Mouse (Mus musculus) thymus, adult 2 months (tissue): Measurements from ENCODE around the gene Braf. TPM values are rescaled to one million over a fixed set of nuclear protein-coding genes. Genes with fewer than 3 reads are reported as not detected.
"Not testable (repeated sequence)": the region's sequence is repeated elsewhere in the genome, so short reads cannot be mapped to it uniquely, and the experiment has no call there.

ENCODE experiments used
- DNase-seq: peaks from one replicate; pipeline ENCODE4 v3.0.0; 2021
- H3K27ac ChIP-seq: fragments of 200-500 bp; 2 replicates; pipeline ENCODE4 v1.5.1; 2012; ENCODE audit warnings: low read length, control low read depth; ENCODE audit not compliant: control insufficient read depth, insufficient read depth
- H3K27me3 ChIP-seq: fragments of 200-500 bp; 2 replicates; pipeline ENCODE4 v1.6.1; 2012; ENCODE audit warnings: mild to moderate bottlenecking, low read length, moderate library complexity, mixed read lengths; ENCODE audit not compliant: control insufficient read depth, insufficient read depth
- H3K36me3 ChIP-seq: fragments of 200-500 bp; 2 replicates; pipeline ENCODE4 v1.6.1; 2012; ENCODE audit warnings: mild to moderate bottlenecking, low read length, moderate library complexity; ENCODE audit not compliant: control insufficient read depth, insufficient read depth
- H3K4me1 ChIP-seq: fragments of 200-500 bp; replicated peaks from 2 replicates; pipeline ENCODE4 v1.6.1; 2012; ENCODE audit warnings: low read length; ENCODE audit not compliant: control insufficient read depth, insufficient read depth
- H3K4me3 ChIP-seq: fragments of 200-500 bp; 2 replicates; pipeline ENCODE4 v1.5.1; 2012; ENCODE audit warnings: mild to moderate bottlenecking, low read length, control low read depth, moderate library complexity; ENCODE audit not compliant: control insufficient read depth, insufficient read depth
- CTCF ChIP-seq: fragments of 200-500 bp; IDR thresholded peaks from 2 replicates; pipeline ENCODE4 v1.5.1; 2012; ENCODE audit warnings: mild to moderate bottlenecking, control low read depth, low read length, moderate library complexity, borderline replicate concordance; ENCODE audit not compliant: control insufficient read depth, poor library complexity, insufficient read depth; ENCODE audit errors: extremely low read depth
- POLR2A ChIP-seq: fragments of 200-500 bp; IDR thresholded peaks from 2 replicates; pipeline ENCODE4 v1.6.1; 2012; ENCODE audit warnings: mild to moderate bottlenecking, low read length, control low read depth, moderate library complexity; ENCODE audit not compliant: control insufficient read depth, poor library complexity, insufficient read depth; ENCODE audit errors: extremely low read depth
- WGBS: fragments of 180-500 bp; shearing (Covaris S2); methylation state at CpG from one replicate; pipeline ENCODE4 v1.1.7; 2018; 5-methylcytosine and 5-hydroxymethylcytosine counted together
- polyA plus RNA-seq: library from polyadenylated mRNA; depleted of rRNA; stranded (reverse); fragments of >200 nt; gene quantifications from 2 replicates; pipeline ENCODE4 v1.2.3, GENCODE M21; 2012

The Braf gene
- polyA plus RNA-seq, 1 experiment: 15.5 TPM

DNA sequence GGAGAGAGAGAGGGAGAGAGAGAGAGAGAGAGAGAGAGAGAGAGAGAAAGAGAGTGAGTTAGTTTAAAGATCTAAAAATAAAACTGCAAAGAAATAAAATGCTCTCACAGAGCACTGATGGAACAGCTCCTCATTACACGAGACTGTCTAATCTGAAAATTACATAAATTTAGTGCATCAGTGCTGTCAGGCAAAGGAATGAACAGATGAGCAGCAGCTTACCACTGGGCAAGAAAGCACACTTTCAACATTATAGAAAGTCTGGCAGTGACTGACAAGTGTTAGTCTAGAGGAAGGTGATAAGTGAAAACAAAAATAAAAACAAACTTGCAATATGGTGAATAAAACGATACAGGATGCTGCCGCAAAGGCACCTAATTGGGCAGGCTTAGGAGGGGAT lies 11.9 kb downstream of the Braf start:
- WGBS: 94% methylated on average over 3 of the region's 3 CpGs
- no peak for TF ChIP-seq POLR2A
- no peak for TF ChIP-seq CTCF
- H3K4me1 ChIP-seq: no peaks in the 10 kb centered on the region
- H3K4me3 ChIP-seq: no peak overlapping the region
- no peak overlapping the region for H3K27ac ChIP-seq
- no peaks in the 10 kb centered on the region for H3K27me3 ChIP-seq
- DNase-seq: no peak
- no peaks in the 10 kb centered on the region for H3K36me3 ChIP-seq

DNA sequence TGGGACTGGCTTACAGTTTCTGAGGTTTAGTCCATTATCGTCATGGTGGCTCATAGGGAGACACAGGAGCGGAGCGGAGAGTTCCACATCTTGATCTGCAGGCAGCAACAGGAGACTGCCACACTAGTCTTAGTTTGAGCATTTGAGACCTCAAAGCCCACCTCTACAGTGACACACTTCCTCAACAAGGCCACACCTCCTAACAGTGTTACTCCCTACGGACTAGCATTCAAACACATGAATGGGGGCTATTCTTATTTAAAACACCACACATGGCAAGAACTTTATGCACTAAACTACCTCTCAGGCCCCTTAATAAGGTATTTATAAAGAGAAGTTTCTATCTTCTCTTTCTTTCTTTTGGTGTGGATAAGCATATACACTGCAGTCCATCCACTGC lies 19.6 kb downstream of the Braf start:
- no peaks in the 10 kb centered on the region for H3K36me3 ChIP-seq
- no peak overlapping the region for H3K4me3 ChIP-seq
- DNase-seq: no peak
- no peak overlapping the region for H3K27ac ChIP-seq
- H3K27me3 ChIP-seq: no peaks in the 10 kb centered on the region
- TF ChIP-seq POLR2A: no peak
- TF ChIP-seq CTCF: no peak
- H3K4me1 ChIP-seq: no peaks in the 10 kb centered on the region
- 98% methylated on average over 4 of the region's 4 CpGs for WGBS

DNA sequence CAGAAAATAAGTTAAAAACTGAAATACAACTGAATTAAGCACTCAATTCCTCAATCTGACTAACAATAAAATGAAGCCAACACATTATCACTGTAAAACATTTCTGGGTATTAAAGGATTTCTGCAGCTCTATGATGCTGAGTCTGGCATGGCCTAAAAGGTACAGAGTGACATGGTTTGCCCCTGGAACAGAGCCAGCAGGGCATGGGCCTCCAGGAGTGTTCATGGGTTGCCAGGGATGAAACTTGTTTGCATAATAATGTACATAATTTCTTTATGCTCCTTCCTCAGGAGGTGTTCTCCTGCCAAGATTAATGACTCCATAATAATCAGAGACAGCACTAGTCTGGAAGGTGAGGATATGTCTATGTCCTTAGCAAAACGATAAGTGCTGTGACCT lies 32.1 kb downstream of the Braf start:
- no peak for DNase-seq
- no peak for TF ChIP-seq CTCF
- TF ChIP-seq POLR2A: no peak
- Histone ChIP-seq H3K4me1 (no peaks in the 10 kb centered on the region), H3K4me3 (no peak overlapping the region), H3K27ac (no peak overlapping the region), H3K27me3 (no peaks in the 10 kb centered on the region), H3K36me3 (no peaks in the 10 kb centered on the region)
- 98% methylated on average over 1 of the region's 1 CpGs for WGBS

DNA sequence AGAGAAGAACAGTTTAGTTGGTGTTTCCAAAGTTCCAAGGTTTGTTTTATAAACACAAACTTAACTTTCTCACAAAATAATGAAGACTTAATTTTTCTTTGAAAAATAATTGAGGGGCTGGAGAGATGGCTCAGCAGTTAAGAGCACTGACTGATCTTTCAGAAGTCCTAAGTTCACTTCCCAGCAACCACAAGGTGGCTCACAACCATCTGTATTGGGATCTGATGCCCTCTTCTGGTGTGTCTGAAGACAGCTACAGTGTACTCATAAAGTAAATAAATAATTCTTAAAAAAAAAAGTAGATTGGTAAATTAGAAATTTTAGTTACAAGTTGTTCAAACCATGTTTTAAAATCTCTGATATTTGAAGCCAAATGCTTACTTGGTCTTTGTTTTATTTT lies 38.4 kb downstream of the Braf start:
- H3K27me3 ChIP-seq, DNase-seq, H3K27ac ChIP-seq, H3K4me3 ChIP-seq, H3K4me1 ChIP-seq, H3K36me3 ChIP-seq: not testable (repeated sequence)

DNA sequence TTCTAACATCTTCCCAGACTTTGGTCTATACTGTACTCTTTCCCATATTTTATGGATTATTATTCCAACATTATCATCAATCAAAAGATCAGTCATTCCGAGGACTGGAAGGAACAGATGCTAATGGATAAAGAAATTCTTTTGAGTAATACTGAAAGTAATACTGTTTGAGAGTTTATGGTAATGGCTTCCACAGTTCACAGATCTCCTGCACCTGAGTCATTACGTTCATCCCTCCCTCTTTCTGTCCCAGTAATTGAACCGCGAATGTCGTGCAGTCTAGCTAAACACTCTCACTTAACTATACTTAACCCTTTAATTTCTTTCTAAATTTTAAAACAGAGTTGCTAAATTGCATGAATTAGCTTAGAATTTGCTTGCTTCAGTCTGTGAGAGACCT lies 43.5 kb downstream of the Braf start:
- TF ChIP-seq CTCF (no peak), POLR2A (no peak)
- H3K36me3 ChIP-seq: no peaks in the 10 kb centered on the region
- no peaks in the 10 kb centered on the region for H3K4me1 ChIP-seq
- no peak overlapping the region for H3K4me3 ChIP-seq
- H3K27ac ChIP-seq: no peak overlapping the region
- 86% methylated on average over 5 of the region's 5 CpGs for WGBS
- no peak for DNase-seq
- H3K27me3 ChIP-seq: no peaks in the 10 kb centered on the region

DNA sequence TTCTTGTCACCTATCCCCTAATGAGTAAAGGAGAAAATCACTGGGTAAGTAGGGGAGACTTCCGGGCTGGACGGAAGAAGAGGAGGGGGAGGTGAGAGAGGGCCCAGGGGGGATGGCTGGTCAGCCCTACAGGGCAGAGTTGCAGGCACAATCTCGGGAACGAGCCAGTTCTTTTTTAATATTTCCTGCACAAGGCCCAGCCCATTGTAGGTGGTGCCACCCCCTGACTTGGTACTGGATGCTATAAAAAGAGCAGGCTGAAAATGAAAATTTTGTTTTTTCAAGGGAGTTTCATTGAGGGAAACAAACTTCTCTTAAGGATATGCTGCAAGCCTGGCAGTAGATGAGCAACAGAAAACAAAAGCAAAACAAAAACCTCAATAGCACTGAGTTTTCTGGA lies 44.7 kb downstream of the Braf start:
- Histone ChIP-seq H3K4me1 (no peaks in the 10 kb centered on the region), H3K4me3 (no peak overlapping the region), H3K36me3 (no peaks in the 10 kb centered on the region), H3K27ac (no peak overlapping the region), H3K27me3 (no peaks in the 10 kb centered on the region)
- 47% methylated on average over 4 of the region's 4 CpGs for WGBS
- DNase-seq: no peak
- TF ChIP-seq POLR2A: no peak
- TF ChIP-seq CTCF: no peak

DNA sequence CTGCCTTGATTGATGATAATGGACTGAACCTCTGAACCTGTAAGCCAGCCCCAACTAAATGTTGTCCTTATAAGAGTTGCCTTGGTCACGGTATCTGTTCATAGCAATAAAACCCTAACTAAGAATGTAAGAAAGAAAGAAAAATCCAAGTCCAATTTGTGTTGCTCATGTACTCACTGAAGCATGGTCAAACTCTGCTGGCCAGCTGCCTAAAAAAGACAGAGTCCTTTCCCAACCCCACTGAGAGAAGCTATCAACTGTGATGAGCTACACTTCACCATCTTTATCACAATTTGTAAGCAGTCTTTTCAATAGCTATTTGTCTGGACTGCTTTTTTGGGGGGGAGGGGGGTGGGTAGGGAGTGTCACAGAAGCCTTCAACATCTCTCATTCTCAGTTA lies 47.0 kb downstream of the Braf start:
- H3K36me3 ChIP-seq: no peaks in the 10 kb centered on the region
- TF ChIP-seq CTCF (no peak), POLR2A (no peak)
- H3K4me3 ChIP-seq: no peak overlapping the region
- DNase-seq: no peak
- H3K4me1 ChIP-seq: no peaks in the 10 kb centered on the region
- H3K27ac ChIP-seq: no peak overlapping the region
- 100% methylated on average over 1 of the region's 1 CpGs for WGBS
- H3K27me3 ChIP-seq: no peaks in the 10 kb centered on the region
